Mouse (Mus musculus): Measurements from ENCODE around the gene Eif4e. TPM values are rescaled to one million over a fixed set of nuclear protein-coding genes. Genes with fewer than 3 reads are reported as not detected.

Eif4e gene
- total and polyA plus RNA-seq, 3 experiments = 83.5 to 490 (median 363) TPM

GRCm38 (mm10) chr3:138493668-138494067, 32.3 kb upstream of the Eif4e start:
- TF ChIP-seq UBTF (IDR thresholded peaks at IDR 0.05; ENCODE audit: borderline replicate concordance, insufficient read depth, low read depth, low read length) (no peak), ETS1 (IDR thresholded peaks at IDR 0.05; ENCODE audit: low read depth, low read length) (0 out of 2 replicates have a peak, but pooled peaks have one; percentile 11), MAZ (IDR thresholded peaks at IDR 0.05; ENCODE audit: low read depth, low read length) (no peak), E2F4 (IDR thresholded peaks at IDR 0.05; ENCODE audit: borderline replicate concordance, low read depth, low read length) (no peak), SMC3 (IDR thresholded peaks at IDR 0.05; ENCODE audit: low read depth, low read length) (peak; percentile 24; the same call in 1 of the 2 replicates), ELF1 (IDR thresholded peaks at IDR 0.05; ENCODE audit: low read depth, low read length) (no peak), EP300 (IDR thresholded peaks at IDR 0.05; ENCODE audit: low read depth in 1 of 2, low read length in 2 of 2) (no peak), ZMIZ1 (IDR thresholded peaks at IDR 0.05; ENCODE audit: low read depth, low read length) (no peak), POLR2AphosphoS5 (IDR thresholded peaks at IDR 0.05; ENCODE audit: borderline replicate concordance, low read depth, low read length) (no peak), KAT2A (conservative IDR thresholded peaks at IDR 0.05; ENCODE audit: low read depth, low read length) (no peak), TCF12 (IDR thresholded peaks at IDR 0.05; ENCODE audit: low read depth, low read length) (no peak), JUND (IDR thresholded peaks at IDR 0.05; ENCODE audit: low read depth, low read length) (no peak), CHD2 (IDR thresholded peaks at IDR 0.05; ENCODE audit: low read length) (no peak), MXI1 (IDR thresholded peaks at IDR 0.05; ENCODE audit: low read depth, low read length) (peak; percentile 54), MYC (IDR thresholded peaks at IDR 0.05; ENCODE audit: low read depth, low read length) (peak; percentile 52; the same call in 1 of the 2 replicates), GATA1 (IDR thresholded peaks at IDR 0.05; ENCODE audit: low read depth, low read length) (no peak), NRF1 (IDR thresholded peaks at IDR 0.05; ENCODE audit: insufficient read depth, low read depth, low read length, poor library complexity, severe bottlenecking) (no peak), BHLHE40 (IDR thresholded peaks at IDR 0.05; ENCODE audit: borderline replicate concordance, low read depth, low read length) (no peak), RCOR1 (IDR thresholded peaks at IDR 0.05; ENCODE audit: low read depth, low read length) (no peak), CTCF (IDR thresholded peaks at IDR 0.05 in 2 of 3, conservative IDR thresholded peaks at IDR 0.05 in 1 of 3; ENCODE audit: control insufficient read depth in 1 of 3, insufficient read depth in 1 of 3, low read depth in 2 of 3, low read length in 3 of 3, poor library complexity in 1 of 3, severe bottlenecking in 1 of 3) (peak in 1 of 3 experiments; percentile 30; a peak in 2 of 6 replicates), USF2 (IDR thresholded peaks at IDR 0.05; ENCODE audit: borderline replicate concordance in 1 of 2, insufficient read depth in 1 of 2, low read depth in 1 of 2, low read length in 2 of 2) (no peak), CHD1 (IDR thresholded peaks at IDR 0.05; ENCODE audit: low read depth, low read length) (no peak), POLR2AphosphoS2 (IDR thresholded peaks at IDR 0.05; ENCODE audit: low read length) (no peak), SIN3A (IDR thresholded peaks at IDR 0.05; ENCODE audit: low read length) (no peak), TAL1 (IDR thresholded peaks at IDR 0.05; ENCODE audit: low read length) (no peak), RAD21 (IDR thresholded peaks at IDR 0.05; ENCODE audit: low read depth, low read length) (peak; percentile 28), MEF2A (IDR thresholded peaks at IDR 0.05; ENCODE audit: extremely low read depth, insufficient replicate concordance, low read depth, low read length, poor library complexity, severe bottlenecking) (no peak), MAX (IDR thresholded peaks at IDR 0.05; ENCODE audit: low read length) (peak; percentile 74), ZKSCAN1 (IDR thresholded peaks at IDR 0.05; ENCODE audit: low read depth, low read length) (no peak)
- peak; percentile 70 for DNase-seq (ENCODE audit: low read depth, low spot score)
- Histone ChIP-seq H3K4me3 (ENCODE audit: control insufficient read depth in 1 of 2, insufficient read depth in 1 of 2, low read depth in 2 of 2, low read length in 2 of 2) (no peak overlapping the region), H3K79me2 (ENCODE audit: control insufficient read depth, insufficient read depth, low read length, poor library complexity) (peaks cover 5% of the 10 kb centered on the region), H3K27me3 (ENCODE audit: control insufficient read depth in 1 of 2, insufficient read depth in 2 of 2, low read length in 2 of 2) (no peaks in the 10 kb centered on the region), H3K9me3 (replicated peaks; ENCODE audit: insufficient read depth, low read length) (no peaks in the 10 kb centered on the region), H3K36me3 (ENCODE audit: control insufficient read depth in 1 of 2, insufficient read depth in 2 of 2, low read length in 2 of 2) (peaks cover 0 to 16% of the 10 kb centered on the region in 2 experiments; a peak in 2 of 4 replicates), H3K9ac (ENCODE audit: control insufficient read depth, low read depth, low read length, poor library complexity, severe bottlenecking) (peak overlapping the region; percentile 37), H3K27ac (ENCODE audit: control insufficient read depth, low read depth, low read length) (peak overlapping the region; percentile 57), H3K4me1 (ENCODE audit: control insufficient read depth in 1 of 2, insufficient read depth in 2 of 2, low read length in 2 of 2) (peaks cover 7 to 12% of the 10 kb centered on the region in 2 experiments; a peak in 3 of 4 replicates)
